Mouse (Mus musculus): Measurements from ENCODE around the gene Trappc5.
A peak's percentile ranks its signal among the peaks of the same experiment; 100 is the strongest.

Trappc5 gene

GRCm38 (mm10) chr8:3676993-3677579 lies 987 bp downstream of the Trappc5 start:
- no peak for DNase-seq (ENCODE audit: low spot score in 2 of 2)

- no peak for DNase-seq (ENCODE audit: low spot score in 2 of 2)
These were observed 2.7 kb downstream of the Trappc5 start for GRCm38 (mm10) chr8:3678831-3679230.

- no peak for DNase-seq (ENCODE audit: low spot score in 2 of 2)
These were observed 3.1 kb downstream of the Trappc5 start for GRCm38 (mm10) chr8:3679236-3679635.

- no peak for DNase-seq (ENCODE audit: low spot score in 2 of 2)
These were observed 3.6 kb downstream of the Trappc5 start for GRCm38 (mm10) chr8:3679656-3680055.

- DNase-seq (ENCODE audit: low spot score in 2 of 2): no peak
These were observed 6.3 kb downstream of the Trappc5 start for GRCm38 (mm10) chr8:3682435-3682834.

- no peak for DNase-seq (ENCODE audit: low spot score in 2 of 2)
These were observed 7.5 kb downstream of the Trappc5 start for GRCm38 (mm10) chr8:3683408-3684176.

- no peak for DNase-seq (ENCODE audit: low spot score in 2 of 2)
These were observed 8.4 kb downstream of the Trappc5 start for GRCm38 (mm10) chr8:3684530-3684929.

GRCm38 (mm10) chr8:3685422-3685821 lies 9.3 kb downstream of the Trappc5 start:
- DNase-seq (ENCODE audit: low spot score in 2 of 2): no peak

- DNase-seq (ENCODE audit: low spot score in 2 of 2): no peak
These were observed 11.4 kb downstream of the Trappc5 start for GRCm38 (mm10) chr8:3687537-3687936.

GRCm38 (mm10) chr8:3690774-3691173 lies 14.7 kb downstream of the Trappc5 start:
- DNase-seq (ENCODE audit: low spot score in 2 of 2): no peak

- no peak for DNase-seq (ENCODE audit: low spot score in 2 of 2)
These were observed 18.0 kb downstream of the Trappc5 start, which contains the start of gene Fcer2a for GRCm38 (mm10) chr8:3694121-3694520. Fcer2a (minus strand) TSS chr8:3694175.

- no peak for DNase-seq (ENCODE audit: low spot score in 2 of 2)
These were observed 25.4 kb downstream of the Trappc5 start for GRCm38 (mm10) chr8:3701491-3701890.

- DNase-seq (ENCODE audit: low spot score in 2 of 2): no peak
These were observed 29.6 kb downstream of the Trappc5 start for GRCm38 (mm10) chr8:3705711-3706110.

GRCm38 (mm10) chr8:3707611-3708010 lies 31.5 kb downstream of the Trappc5 start:
- DNase-seq (ENCODE audit: low spot score in 2 of 2): no peak

- DNase-seq (ENCODE audit: low spot score in 2 of 2): no peak
These were observed 34.2 kb downstream of the Trappc5 start for GRCm38 (mm10) chr8:3710312-3710711.

GRCm38 (mm10) chr8:3711646-3712045 lies 35.5 kb downstream of the Trappc5 start:
- DNase-seq (ENCODE audit: low spot score in 2 of 2): no peak

- no peak for DNase-seq (ENCODE audit: low spot score in 2 of 2)
These were observed 41.3 kb downstream of the Trappc5 start for GRCm38 (mm10) chr8:3717321-3717954.

- DNase-seq (ENCODE audit: low spot score in 2 of 2): peak; percentile 51 to 73
These were observed 42.5 kb downstream of the Trappc5 start for GRCm38 (mm10) chr8:3718559-3718958.

- no peak for DNase-seq (ENCODE audit: low spot score in 2 of 2)
These were observed 44.5 kb downstream of the Trappc5 start, which contains the start of gene Clec4g for GRCm38 (mm10) chr8:3720551-3720950. Clec4g (minus strand) TSS chr8:3720651.

- no peak for DNase-seq (ENCODE audit: low spot score in 2 of 2)
These were observed 44.9 kb downstream of the Trappc5 start for GRCm38 (mm10) chr8:3721041-3721440.

Data from urinary bladder, postnatal 4 days (tissue).